Mouse (Mus musculus) liver, embryonic 15.5 days (tissue): Measurements from ENCODE around the gene Cand1. TPM values are rescaled to one million over a fixed set of nuclear protein-coding genes. Genes with fewer than 3 reads are reported as not detected.

Experiments used
- ATAC-seq: fragments of 200-750 bp; cut with Nextera tagmentation; 2 replicates; pipeline ENCODE4 v1.8.0; 2017; ENCODE audit warnings: moderate number of reproducible peaks, mild to moderate bottlenecking, moderate library complexity; ENCODE audit not compliant: insufficient read depth
- H3K27ac ChIP-seq: fragments of 300-500 bp; sonication (generic); replicated peaks from 2 replicates; pipeline ENCODE4 v1.5.1; 2015; ENCODE audit warnings: mild to moderate bottlenecking, inconsistent platforms
- H3K27me3 ChIP-seq: fragments of 300-500 bp; sonication (generic); 2 replicates; pipeline ENCODE4 v1.6.1; 2015; ENCODE audit warnings: mild to moderate bottlenecking, inconsistent platforms
- H3K36me3 ChIP-seq: fragments of 300-500 bp; sonication (generic); replicated peaks from 2 replicates; pipeline ENCODE4 v1.6.1; 2015; ENCODE audit warnings: moderate library complexity, mild to moderate bottlenecking, inconsistent platforms
- H3K4me1 ChIP-seq: fragments of 300-500 bp; sonication (generic); replicated peaks from 2 replicates; pipeline ENCODE4 v1.6.1; 2015; ENCODE audit warnings: inconsistent platforms
- H3K4me2 ChIP-seq: fragments of 300-500 bp; sonication (generic); 2 replicates; pipeline ENCODE4 v1.6.1; 2015; ENCODE audit warnings: moderate library complexity, mild to moderate bottlenecking, inconsistent platforms
- H3K4me3 ChIP-seq: fragments of 300-500 bp; sonication (generic); replicated peaks from 2 replicates; pipeline ENCODE4 v1.5.1; 2015; ENCODE audit warnings: mild to moderate bottlenecking, inconsistent platforms
- H3K9ac ChIP-seq: fragments of 300-500 bp; sonication (generic); 2 replicates; pipeline ENCODE4 v1.6.1; 2015; ENCODE audit warnings: moderate library complexity, mild to moderate bottlenecking, inconsistent platforms
- H3K9me3 ChIP-seq: fragments of 300-500 bp; sonication (generic); replicated peaks from 2 replicates; pipeline ENCODE4 v1.6.1; 2016; ENCODE audit warnings: inconsistent platforms
- WGBS: fragments of 180-500 bp; shearing (Covaris S2); methylation state at CpG from one replicate; pipeline ENCODE4 v1.1.7; 2015; ENCODE audit warnings: mixed read lengths; ENCODE audit not compliant: insufficient replicate concordance; 5-methylcytosine and 5-hydroxymethylcytosine counted together
- polyA plus RNA-seq: library from polyadenylated mRNA; unstranded; fragments of >200 nt; fragmentation: Nextera tagmentation; extraction: Ambion mirVana; gene quantifications from 2 replicates; pipeline ENCODE4 v1.2.1, GENCODE M21; 2015

The Cand1 gene
- polyA plus RNA-seq: 14.7 and 16.0 TPM in 2 replicates

GRCm38 (mm10) chr10:119239969-119240721 is at the start of gene Cand1:
Gene Cand1, minus strand, starts transcription at chr10:119240055.
- ATAC-seq: peak; percentile 97
- WGBS: under 1% methylated on average over 67 of the region's 67 CpGs

GRCm38 (mm10) chr10:119278871-119279270 is 39.0 kb upstream of the Cand1 start:
- ATAC-seq: no peak
- no peaks in the 10 kb centered on the region for H3K27me3 ChIP-seq
- H3K4me2 ChIP-seq: no peak overlapping the region
- no peaks in the 10 kb centered on the region for H3K4me1 ChIP-seq
- H3K4me3 ChIP-seq: no peak overlapping the region
- WGBS: 72% methylated on average over 10 of the region's 10 CpGs
- no peaks in the 10 kb centered on the region for H3K36me3 ChIP-seq
- no peak overlapping the region for H3K9ac ChIP-seq
- no peaks in the 10 kb centered on the region for H3K9me3 ChIP-seq
- no peak overlapping the region for H3K27ac ChIP-seq

More at GRCm38 (mm10) chr10:119239969-119240721, at the start of gene Cand1:
- peaks cover 11% of the 10 kb centered on the region; the same call in 1 of the 2 replicates for H3K36me3 ChIP-seq
- H3K9ac ChIP-seq: peak within 1 kb of the TSS; percentile 96
- H3K4me1 ChIP-seq: peaks cover 27% of the 10 kb centered on the region
- peak within 1 kb of the TSS; percentile 98 for H3K4me3 ChIP-seq
- H3K9me3 ChIP-seq: no peaks in the 10 kb centered on the region
- peak within 1 kb of the TSS; percentile 84 for H3K4me2 ChIP-seq
- peak within 1 kb of the TSS; percentile 95 for H3K27ac ChIP-seq
- no peaks in the 10 kb centered on the region for H3K27me3 ChIP-seq

GRCm38 (mm10) chr10:119274333-119274732 is 34.5 kb upstream of the Cand1 start:
- H3K27ac ChIP-seq: no peak overlapping the region
- H3K4me2 ChIP-seq: no peak overlapping the region
- H3K9me3 ChIP-seq: no peaks in the 10 kb centered on the region
- no peaks in the 10 kb centered on the region for H3K36me3 ChIP-seq
- H3K9ac ChIP-seq: no peak overlapping the region
- 61% methylated on average over 6 of the region's 6 CpGs for WGBS
- no peak for ATAC-seq
- H3K4me3 ChIP-seq: no peak overlapping the region
- no peaks in the 10 kb centered on the region for H3K4me1 ChIP-seq
- H3K27me3 ChIP-seq: no peaks in the 10 kb centered on the region

GRCm38 (mm10) chr10:119272536-119272935 is 32.7 kb upstream of the Cand1 start:
- no peaks in the 10 kb centered on the region for H3K4me1 ChIP-seq
- H3K27ac ChIP-seq: no peak overlapping the region
- no peaks in the 10 kb centered on the region for H3K9me3 ChIP-seq
- H3K4me3 ChIP-seq: no peak overlapping the region
- H3K9ac ChIP-seq: no peak overlapping the region
- 71% methylated on average over 10 of the region's 10 CpGs for whole genome bisulfite sequencing
- H3K36me3 ChIP-seq: no peaks in the 10 kb centered on the region
- ATAC-seq: no peak
- no peak overlapping the region for H3K4me2 ChIP-seq
- H3K27me3 ChIP-seq: no peaks in the 10 kb centered on the region

- H3K9ac ChIP-seq: no peak overlapping the region
- no peak for ATAC-seq
- H3K27ac ChIP-seq: no peak overlapping the region
- H3K27me3 ChIP-seq: no peaks in the 10 kb centered on the region
- H3K4me3 ChIP-seq: no peak overlapping the region
- 80% methylated on average over 10 of the region's 10 CpGs for WGBS
- H3K4me2 ChIP-seq: no peak overlapping the region
- no peaks in the 10 kb centered on the region for H3K4me1 ChIP-seq
- no peaks in the 10 kb centered on the region for H3K36me3 ChIP-seq
- H3K9me3 ChIP-seq: no peaks in the 10 kb centered on the region
Measured at GRCm38 (mm10) chr10:119272005-119272404, 32.1 kb upstream of the Cand1 start.

GRCm38 (mm10) chr10:119271101-119271500 is 31.2 kb upstream of the Cand1 start:
- Histone ChIP-seq H3K36me3 (no peaks in the 10 kb centered on the region), H3K27ac (no peak overlapping the region), H3K4me3 (no peak overlapping the region), H3K4me2 (no peak overlapping the region), H3K27me3 (no peaks in the 10 kb centered on the region), H3K9ac (no peak overlapping the region), H3K4me1 (no peaks in the 10 kb centered on the region), H3K9me3 (no peaks in the 10 kb centered on the region)
- 72% methylated on average over 10 of the region's 10 CpGs for WGBS
- no peak for ATAC-seq

GRCm38 (mm10) chr10:119270384-119270985 is 30.6 kb upstream of the Cand1 start:
- H3K27ac ChIP-seq: no peak overlapping the region
- H3K4me1 ChIP-seq: no peaks in the 10 kb centered on the region
- H3K4me3 ChIP-seq: no peak overlapping the region
- no peaks in the 10 kb centered on the region for H3K9me3 ChIP-seq
- no peaks in the 10 kb centered on the region for H3K27me3 ChIP-seq
- no peak overlapping the region for H3K9ac ChIP-seq
- H3K4me2 ChIP-seq: no peak overlapping the region
- H3K36me3 ChIP-seq: no peaks in the 10 kb centered on the region
- no peak for ATAC-seq
- WGBS: 74% methylated on average over 12 of the region's 12 CpGs

- Histone ChIP-seq H3K9ac (no peak overlapping the region), H3K4me3 (no peak overlapping the region), H3K27ac (no peak overlapping the region), H3K36me3 (no peaks in the 10 kb centered on the region), H3K4me2 (no peak overlapping the region), H3K27me3 (no peaks in the 10 kb centered on the region), H3K4me1 (no peaks in the 10 kb centered on the region), H3K9me3 (0 out of 2 replicates have a peak, but pooled peaks cover 3% of the 10 kb centered on the region)
- no peak for ATAC-seq
- WGBS: 61% methylated on average over 7 of the region's 7 CpGs
Measured at GRCm38 (mm10) chr10:119264761-119265160, 24.9 kb upstream of the Cand1 start.

- Histone ChIP-seq H3K36me3 (no peaks in the 10 kb centered on the region), H3K4me2 (no peak overlapping the region), H3K4me1 (no peaks in the 10 kb centered on the region), H3K9me3 (0 out of 2 replicates have a peak, but pooled peaks cover 3% of the 10 kb centered on the region), H3K4me3 (no peak overlapping the region), H3K27ac (no peak overlapping the region), H3K27me3 (no peaks in the 10 kb centered on the region), H3K9ac (no peak overlapping the region)
- 68% methylated on average over 5 of the region's 5 CpGs for WGBS
- ATAC-seq: no peak
Measured at GRCm38 (mm10) chr10:119262821-119263220, 23.0 kb upstream of the Cand1 start.

- Histone ChIP-seq H3K4me1 (no peaks in the 10 kb centered on the region), H3K36me3 (no peaks in the 10 kb centered on the region), H3K4me2 (no peak overlapping the region), H3K27ac (no peak overlapping the region), H3K9me3 (no peaks in the 10 kb centered on the region), H3K4me3 (no peak overlapping the region), H3K27me3 (no peaks in the 10 kb centered on the region), H3K9ac (no peak overlapping the region)
- ATAC-seq: no peak
- WGBS: 55% methylated on average over 4 of the region's 4 CpGs
Measured at GRCm38 (mm10) chr10:119257876-119258275, 18.0 kb upstream of the Cand1 start.

- 74% methylated on average over 14 of the region's 14 CpGs for WGBS
- Histone ChIP-seq H3K9ac (no peak overlapping the region), H3K27me3 (no peaks in the 10 kb centered on the region), H3K36me3 (no peaks in the 10 kb centered on the region), H3K4me2 (no peak overlapping the region), H3K9me3 (no peaks in the 10 kb centered on the region), H3K4me1 (peaks cover 9% of the 10 kb centered on the region), H3K27ac (no peak overlapping the region), H3K4me3 (no peak overlapping the region)
- ATAC-seq: no peak
Measured at GRCm38 (mm10) chr10:119244146-119244545, 4.3 kb upstream of the Cand1 start.
